29 mouse cellular contexts compared by ENCODE assay signal in the genomic region with DNA sequence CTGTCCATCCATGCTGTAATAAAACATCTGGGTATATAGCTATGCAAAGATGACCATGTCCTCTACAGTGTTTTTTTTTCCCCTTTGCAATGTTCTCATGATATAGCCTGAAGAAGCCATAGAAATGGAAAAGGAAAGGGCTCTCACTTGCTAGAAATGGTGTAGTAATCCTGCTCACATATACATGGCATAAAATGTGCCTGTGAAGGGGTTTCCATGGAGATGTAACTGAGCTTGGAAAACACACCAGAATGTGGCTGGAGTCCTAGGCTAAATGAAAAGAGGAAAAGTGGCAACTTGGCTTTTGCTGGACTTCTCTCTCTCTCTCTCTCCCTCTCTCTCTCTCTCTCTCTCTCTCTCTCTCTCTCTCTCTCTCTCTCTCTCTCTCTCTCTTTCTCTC.
A peak's percentile ranks its signal among the peaks of the same experiment; 100 is the strongest.
DNase-seq lines count a peak whose midpoint lies in the region; ATAC-seq and TF ChIP-seq lines count a peak whose summit lies in the region.
"Had no signal": no experiment of that assay in that cellular context is flagged by ENCODE, and none has a peak within 500 bp of the region (broad histone marks: within the 10 kb centered on the region; RNA-seq: fewer than 3 reads in every experiment).

No protein-coding gene starts in this region.

- no peak overlapping the region for H3K4me3 ChIP-seq in forebrain, postnatal 0 days (ENCODE audit: low read depth, low read length)
- no peak overlapping the region for H3K4me3 ChIP-seq in forebrain, embryonic 12.5 days (replicated peaks)
- H3K4me3 ChIP-seq: embryonic facial prominence, embryonic 13.5 days; embryonic facial prominence, embryonic 15.5 days; erythroblast, embryonic 14.5 days; forebrain, embryonic 10.5 days; forebrain, embryonic 13.5 days; forebrain, embryonic 15.5 days had no signal

- H3K27ac ChIP-seq in forebrain, postnatal 0 days (ENCODE audit: low read depth, low read length): no peak overlapping the region
- no peak overlapping the region for H3K27ac ChIP-seq in forebrain, embryonic 12.5 days
- H3K27ac ChIP-seq: embryonic facial prominence, embryonic 13.5 days; embryonic facial prominence, embryonic 15.5 days; forebrain, embryonic 10.5 days; forebrain, embryonic 13.5 days; forebrain, embryonic 15.5 days had no signal

- no peaks in the 10 kb centered on the region for H3K36me3 ChIP-seq in forebrain, postnatal 0 days (ENCODE audit: insufficient read depth)
- no peaks in the 10 kb centered on the region for H3K36me3 ChIP-seq in forebrain, embryonic 12.5 days (replicated peaks)
- H3K36me3 ChIP-seq: embryonic facial prominence, embryonic 13.5 days; embryonic facial prominence, embryonic 15.5 days; forebrain, embryonic 10.5 days; forebrain, embryonic 15.5 days; G1E had no signal

- intact Hi-C loops in left cerebral cortex, postnatal 25 days (cut with DNase I): no loop called here

- ATAC-seq in forebrain, postnatal 0 days: peak; percentile 55; the same call in 1 of the 2 replicates
- ATAC-seq in forebrain, embryonic 12.5 days (ENCODE audit: low FRiP score): no peak
- ATAC-seq: activated CD4-positive, CD25-positive, alpha-beta regulatory T cell, adult 4 months; CD4-positive, CD25-positive, alpha-beta regulatory T cell, adult 4 months; forebrain, embryonic 13.5 days; forebrain, embryonic 15.5 days; Patski had no signal

- no peaks in the 10 kb centered on the region for H3K9me3 ChIP-seq in forebrain, postnatal 0 days (ENCODE audit: low read length)
- no peaks in the 10 kb centered on the region for H3K9me3 ChIP-seq in forebrain, embryonic 12.5 days
- H3K9me3 ChIP-seq: embryonic facial prominence, embryonic 13.5 days; embryonic facial prominence, embryonic 15.5 days; forebrain, embryonic 10.5 days; forebrain, embryonic 13.5 days; forebrain, embryonic 15.5 days; G1E had no signal

- DNase-seq in forebrain, postnatal 0 days: peak; percentile 35
- peak; percentile 10 to 20 for DNase-seq in left cerebral cortex, postnatal 25 days (ENCODE audit: low spot score in 2 of 2)
- no peak for DNase-seq in left cerebral cortex, adult 18-20 months (ENCODE audit: low spot score in 2 of 2)
- peak; percentile 29 for DNase-seq in brain, adult 2 months (ENCODE audit: low read depth, low spot score)
- peak; percentile 20 for DNase-seq in brain, embryonic 18.5 days (ENCODE audit: low read depth, low spot score)
- DNase-seq in right cerebral cortex, postnatal 4 days: no peak
- DNase-seq: adrenal gland, adult 8-10 months; adrenal gland, postnatal 14 days; adrenal gland, postnatal 36 days; B cell, adult 2 months; cerebellum, adult 11 months; cerebellum, adult 18-20 months; cerebellum, adult 8-10 months; cerebellum, adult 9-11 months; cerebellum, postnatal 14 days; cerebellum, postnatal 36 days; embryo, embryonic 11 days had no signal

- H3K27me3 ChIP-seq in forebrain, postnatal 0 days (ENCODE audit: insufficient read depth, low read length): no peaks in the 10 kb centered on the region
- no peaks in the 10 kb centered on the region for H3K27me3 ChIP-seq in forebrain, embryonic 12.5 days
- H3K27me3 ChIP-seq: CH12.LX; embryonic facial prominence, embryonic 13.5 days; embryonic facial prominence, embryonic 15.5 days; forebrain, embryonic 13.5 days; forebrain, embryonic 15.5 days; Patski had no signal

- no peak for TF ChIP-seq CTCF in forebrain, postnatal 0 days (IDR thresholded peaks at IDR 0.05; ENCODE audit: low read depth)

- H3K4me1 ChIP-seq in forebrain, postnatal 0 days (ENCODE audit: insufficient read depth): no peaks in the 10 kb centered on the region
- no peaks in the 10 kb centered on the region for H3K4me1 ChIP-seq in forebrain, embryonic 12.5 days
- H3K4me1 ChIP-seq: embryonic facial prominence, embryonic 13.5 days; embryonic facial prominence, embryonic 15.5 days; forebrain, embryonic 10.5 days; forebrain, embryonic 13.5 days; forebrain, embryonic 15.5 days had no signal

- H3K9ac ChIP-seq in forebrain, postnatal 0 days: no peak overlapping the region
- no peak overlapping the region for H3K9ac ChIP-seq in forebrain, embryonic 12.5 days
- H3K9ac ChIP-seq: embryonic facial prominence, embryonic 13.5 days; embryonic facial prominence, embryonic 15.5 days; forebrain, embryonic 13.5 days; forebrain, embryonic 15.5 days had no signal

- no peak overlapping the region for H3K4me2 ChIP-seq in forebrain, postnatal 0 days (ENCODE audit: low read depth)
- H3K4me2 ChIP-seq in forebrain, embryonic 12.5 days: no peak overlapping the region
- H3K4me2 ChIP-seq: embryonic facial prominence, embryonic 13.5 days; embryonic facial prominence, embryonic 15.5 days; forebrain, embryonic 13.5 days; forebrain, embryonic 15.5 days had no signal

Comparison
In these comparisons a context has a peak if more than half of its experiments do, and no peak if none do; other contexts are left out.
1. DNase-seq: peak in forebrain, postnatal 0 days (single experiment), left cerebral cortex, postnatal 25 days (2 of 2), brain, adult 2 months (single experiment) and brain, embryonic 18.5 days (single experiment); none in left cerebral cortex, adult 18-20 months (0 of 2) and right cerebral cortex, postnatal 4 days (single experiment).